Mouse (Mus musculus): ENCODE results near the gene Myo15b.

Myo15b gene

GRCm38 (mm10) chr11:115902831-115903230, 44.6 kb downstream of the Myo15b start:
- DNase-seq (ENCODE audit: low spot score in 2 of 2), result no peak

GRCm38 (mm10) chr11:115903384-115904230, 45.4 kb downstream of the Myo15b start:
- no peak for DNase-seq (ENCODE audit: low spot score in 2 of 2)

GRCm38 (mm10) chr11:115904231-115904955, 46.2 kb downstream of the Myo15b start:
- DNase-seq (ENCODE audit: low spot score in 2 of 2), result no peak

GRCm38 (mm10) chr11:115904956-115905790, 47.0 kb downstream of the Myo15b start:
- peak in 1 of 2 experiments; percentile 17 for DNase-seq (ENCODE audit: low spot score in 2 of 2)

GRCm38 (mm10) chr11:115906116-115906515, 47.9 kb downstream of the Myo15b start:
- no peak for DNase-seq (ENCODE audit: low spot score in 2 of 2)

- no peak for DNase-seq (ENCODE audit: low spot score in 2 of 2)
Observed at GRCm38 (mm10) chr11:115906521-115906920, 48.3 kb downstream of the Myo15b start.

GRCm38 (mm10) chr11:115911134-115911561, 52.9 kb downstream of the Myo15b start:
- no peak for DNase-seq (ENCODE audit: low spot score in 2 of 2)

- no peak for DNase-seq (ENCODE audit: low spot score in 2 of 2)
Observed at GRCm38 (mm10) chr11:115911632-115912376, 53.6 kb downstream of the Myo15b start, which contains the start of gene Smim6. TSS of gene Smim6 (plus strand) at chr11:115912017.

- no peak for DNase-seq (ENCODE audit: low spot score in 2 of 2)
Observed at GRCm38 (mm10) chr11:115916579-115916978, 58.4 kb downstream of the Myo15b start.

GRCm38 (mm10) chr11:115918637-115919036, 60.4 kb downstream of the Myo15b start:
- DNase-seq (ENCODE audit: low spot score in 2 of 2), result no peak

- no peak for DNase-seq (ENCODE audit: low spot score in 2 of 2)
Observed at GRCm38 (mm10) chr11:115919073-115919472, 60.9 kb downstream of the Myo15b start.

- DNase-seq (ENCODE audit: low spot score in 2 of 2), result no peak
Observed at GRCm38 (mm10) chr11:115920110-115920818, 62.1 kb downstream of the Myo15b start.

GRCm38 (mm10) chr11:115921986-115922385, 63.8 kb downstream of the Myo15b start:
- DNase-seq (ENCODE audit: low spot score in 2 of 2), result no peak

- no peak for DNase-seq (ENCODE audit: low spot score in 2 of 2)
Observed at GRCm38 (mm10) chr11:115929031-115929430, 70.8 kb downstream of the Myo15b start.

GRCm38 (mm10) chr11:115929818-115930217, 71.6 kb downstream of the Myo15b start:
- DNase-seq (ENCODE audit: low spot score in 2 of 2), result no peak

GRCm38 (mm10) chr11:115931235-115931634, 73.0 kb downstream of the Myo15b start:
- no peak for DNase-seq (ENCODE audit: low spot score in 2 of 2)

GRCm38 (mm10) chr11:115933108-115933746, 75.0 kb downstream of the Myo15b start, which contains the start of the genes Sap30bp and Recql5:
TSS of gene Sap30bp (plus strand) at chr11:115933282.
TSS of gene Recql5 (minus strand) at chr11:115933477.
- DNase-seq (ENCODE audit: low spot score in 2 of 2), result peak; percentile 97

- no peak for DNase-seq (ENCODE audit: low spot score in 2 of 2)
Observed at GRCm38 (mm10) chr11:115933747-115934110, 75.5 kb downstream of the Myo15b start.

GRCm38 (mm10) chr11:115939690-115940329, 81.6 kb downstream of the Myo15b start:
- peak in 1 of 2 experiments; percentile 42 for DNase-seq (ENCODE audit: low spot score in 2 of 2)
